Mouse (Mus musculus): ENCODE measurements around the gene Zcwpw1. TPM values are rescaled to one million over a fixed set of nuclear protein-coding genes. Genes with fewer than 3 reads are reported as not detected.

Gene Zcwpw1
- total and polyA plus RNA-seq, 2 experiments, result 1.7 to 3.3 TPM

DNA sequence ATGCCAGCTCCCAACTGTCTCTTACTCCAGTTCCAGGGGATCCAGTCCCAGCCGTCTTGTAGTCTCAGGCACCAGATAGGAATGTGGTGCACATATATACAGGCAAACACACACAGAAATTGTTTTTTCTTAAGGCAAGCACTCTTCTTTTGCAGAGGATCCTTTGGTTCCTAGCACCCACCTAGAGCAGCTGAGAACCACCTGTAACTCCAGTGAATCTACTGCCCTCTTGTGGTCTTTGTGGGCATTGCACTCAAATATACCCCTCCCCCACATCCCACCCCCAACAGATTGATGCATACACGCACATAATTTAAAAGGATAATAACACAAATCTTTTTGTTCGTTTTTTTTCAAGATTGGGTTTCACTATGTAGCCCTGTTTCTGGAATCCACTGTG lies 21.3 kb upstream of the Zcwpw1 start:
- Histone ChIP-seq H3K27ac (replicated peaks; ENCODE audit: insufficient read depth, low read depth, low read length) (no peak overlapping the region), H3K4me3 (ENCODE audit: insufficient read depth, low read depth, low read length) (no peak overlapping the region), H3K79me2 (ENCODE audit: control insufficient read depth, insufficient read depth, low read length) (no peaks in the 10 kb centered on the region), H3K4me1 (ENCODE audit: control insufficient read depth, insufficient read depth, low read length) (no peaks in the 10 kb centered on the region), H3K9ac (ENCODE audit: low read depth, low read length) (no peak overlapping the region), H3K27me3 (ENCODE audit: control insufficient read depth, insufficient read depth, low read length) (no peaks in the 10 kb centered on the region), H3K36me3 (ENCODE audit: control insufficient read depth, insufficient read depth, low read length) (no peaks in the 10 kb centered on the region)
- no peak for DNase-seq (ENCODE audit: extremely low read depth, low read depth, low spot score)
- WGBS, result 63% methylated on average over 3 of the region's 3 CpGs
- peak; percentile 11; the same call in 1 of the 2 replicates for TF ChIP-seq CTCF (IDR thresholded peaks at IDR 0.05; ENCODE audit: low read depth, low read length)
- TF ChIP-seq POLR2A (IDR thresholded peaks at IDR 0.05; ENCODE audit: extremely low read depth, insufficient read depth, low read length), result no peak

DNA sequence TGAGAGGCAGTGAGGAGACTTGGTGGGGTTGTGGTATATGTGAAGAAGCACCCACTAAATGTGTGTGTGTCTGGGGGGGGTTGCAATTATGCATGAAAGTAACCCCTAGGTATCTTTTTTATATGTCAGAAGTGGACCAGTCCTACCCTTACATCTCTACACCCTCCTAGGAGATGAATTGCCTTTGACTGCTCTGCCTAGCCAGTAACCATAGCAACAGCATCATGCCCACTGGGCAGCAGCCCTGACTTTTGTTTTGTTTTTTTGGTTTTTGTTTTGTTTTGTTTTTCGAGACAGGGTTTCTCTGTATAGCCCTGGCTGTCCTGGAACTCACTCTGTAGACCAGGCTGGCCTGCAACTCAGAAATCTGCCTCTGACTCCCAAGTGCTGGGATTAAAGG lies 19.1 kb upstream of the Zcwpw1 start:
- WGBS, result 86% methylated on average over 1 of the region's 1 CpGs
- Histone ChIP-seq H3K27ac (replicated peaks; ENCODE audit: insufficient read depth, low read depth, low read length) (no peak overlapping the region), H3K79me2 (ENCODE audit: control insufficient read depth, insufficient read depth, low read length) (no peaks in the 10 kb centered on the region), H3K27me3 (ENCODE audit: control insufficient read depth, insufficient read depth, low read length) (no peaks in the 10 kb centered on the region), H3K36me3 (ENCODE audit: control insufficient read depth, insufficient read depth, low read length) (no peaks in the 10 kb centered on the region), H3K9ac (ENCODE audit: low read depth, low read length) (no peak overlapping the region), H3K4me1 (ENCODE audit: control insufficient read depth, insufficient read depth, low read length) (no peaks in the 10 kb centered on the region), H3K4me3 (ENCODE audit: insufficient read depth, low read depth, low read length) (no peak overlapping the region)
- DNase-seq (ENCODE audit: extremely low read depth, low read depth, low spot score), result no peak
- TF ChIP-seq POLR2A (IDR thresholded peaks at IDR 0.05; ENCODE audit: extremely low read depth, insufficient read depth, low read length) (no peak), CTCF (IDR thresholded peaks at IDR 0.05; ENCODE audit: low read depth, low read length) (no peak)

DNA sequence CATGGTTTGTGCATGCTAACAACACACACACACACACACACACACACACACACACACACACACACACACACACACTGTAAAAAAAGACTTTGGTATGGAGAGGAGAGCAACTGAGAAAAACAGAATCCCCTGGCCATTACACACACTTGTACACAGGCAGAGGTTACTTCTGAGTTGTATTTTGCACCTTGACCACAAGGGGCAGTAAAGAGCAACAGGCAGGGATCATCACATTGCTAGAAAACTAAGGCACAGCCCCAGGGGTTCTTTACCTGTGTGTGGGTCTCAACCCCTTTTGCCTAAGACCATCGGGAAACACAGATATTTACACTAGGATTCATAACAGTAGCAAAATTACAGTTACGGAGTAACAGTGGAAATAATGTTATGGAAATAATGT lies 16.9 kb upstream of the Zcwpw1 start:
- no peak overlapping the region for H3K4me3 ChIP-seq (ENCODE audit: insufficient read depth, low read depth, low read length)
- no peaks in the 10 kb centered on the region for H3K79me2 ChIP-seq (ENCODE audit: control insufficient read depth, insufficient read depth, low read length)
- no peaks in the 10 kb centered on the region for H3K27me3 ChIP-seq (ENCODE audit: control insufficient read depth, insufficient read depth, low read length)
- H3K9ac ChIP-seq (ENCODE audit: low read depth, low read length), result no peak overlapping the region
- DNase-seq (ENCODE audit: extremely low read depth, low read depth, low spot score), result peak; percentile 36
- 41% methylated on average over 2 of the region's 2 CpGs for WGBS
- TF ChIP-seq CTCF (IDR thresholded peaks at IDR 0.05; ENCODE audit: low read depth, low read length), result peak; percentile 21; the same call in 1 of the 2 replicates
- no peak for TF ChIP-seq POLR2A (IDR thresholded peaks at IDR 0.05; ENCODE audit: extremely low read depth, insufficient read depth, low read length)
- no peaks in the 10 kb centered on the region for H3K36me3 ChIP-seq (ENCODE audit: control insufficient read depth, insufficient read depth, low read length)
- no peaks in the 10 kb centered on the region for H3K4me1 ChIP-seq (ENCODE audit: control insufficient read depth, insufficient read depth, low read length)
- no peak overlapping the region for H3K27ac ChIP-seq (replicated peaks; ENCODE audit: insufficient read depth, low read depth, low read length)

DNA sequence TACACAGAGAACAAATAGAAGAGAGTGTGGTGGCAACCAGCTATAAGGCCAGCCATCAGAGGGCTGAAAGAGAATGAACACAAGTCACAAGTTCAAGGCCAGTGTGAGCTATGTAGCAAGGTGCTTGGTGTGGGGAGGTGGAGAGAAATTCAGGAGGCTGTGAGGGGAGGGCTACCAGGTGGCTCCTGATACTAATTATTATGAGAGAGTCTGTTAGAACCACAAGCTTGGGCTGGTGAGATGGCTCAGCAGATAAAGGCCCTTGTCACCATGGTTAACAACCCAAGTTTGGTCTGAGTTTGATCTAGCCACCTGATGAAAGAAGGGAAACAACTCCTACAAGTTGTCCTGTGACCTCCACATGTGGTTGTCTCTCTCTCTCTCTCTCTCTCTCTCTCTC lies 14.8 kb upstream of the Zcwpw1 start:
- TF ChIP-seq POLR2A (IDR thresholded peaks at IDR 0.05; ENCODE audit: extremely low read depth, insufficient read depth, low read length), result no peak
- no peak for TF ChIP-seq CTCF (IDR thresholded peaks at IDR 0.05; ENCODE audit: low read depth, low read length)

DNA sequence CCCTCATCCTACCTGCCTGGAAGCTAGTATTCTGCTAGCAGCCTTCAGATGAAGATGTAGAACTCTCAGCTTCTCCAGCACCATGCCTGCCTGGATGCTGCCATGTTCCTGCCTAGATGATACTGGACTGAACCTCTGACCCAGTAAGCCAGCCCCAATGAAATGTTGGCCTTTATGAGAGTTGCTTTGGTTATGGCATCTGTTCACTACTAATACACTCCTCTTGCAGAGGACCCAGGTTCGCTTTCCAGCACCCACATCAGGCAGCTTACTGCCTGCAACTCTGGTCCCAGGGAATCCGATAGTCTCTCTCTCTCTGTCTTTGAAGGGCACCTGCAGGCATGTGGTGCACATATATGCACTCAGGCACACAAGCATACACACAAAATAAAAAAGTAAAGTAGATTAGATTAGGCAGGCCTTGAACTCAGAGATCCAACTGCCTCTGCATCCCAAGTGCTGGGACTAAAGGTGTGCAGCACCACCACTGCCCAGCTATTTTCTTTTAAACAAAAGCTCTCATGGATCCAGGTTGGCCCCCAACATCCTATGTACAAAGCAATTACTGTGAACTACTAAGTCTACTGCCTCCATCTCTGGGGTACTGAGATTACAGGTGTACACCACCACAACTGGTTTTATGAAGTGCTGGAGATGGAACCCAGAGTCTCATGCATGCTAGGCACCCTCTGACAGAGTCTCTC lies 11.9 kb upstream of the Zcwpw1 start:
- Histone ChIP-seq H3K27ac (replicated peaks; ENCODE audit: insufficient read depth, low read depth, low read length) (no peak overlapping the region), H3K9ac (ENCODE audit: low read depth, low read length) (no peak overlapping the region), H3K4me1 (ENCODE audit: control insufficient read depth, insufficient read depth, low read length) (peaks cover 9% of the 10 kb centered on the region)

More for the DNA sequence above, 14.8 kb upstream of the Zcwpw1 start:
- Histone ChIP-seq H3K36me3 (ENCODE audit: control insufficient read depth, insufficient read depth, low read length) (no peaks in the 10 kb centered on the region), H3K27me3 (ENCODE audit: control insufficient read depth, insufficient read depth, low read length) (no peaks in the 10 kb centered on the region), H3K9ac (ENCODE audit: low read depth, low read length) (no peak overlapping the region), H3K79me2 (ENCODE audit: control insufficient read depth, insufficient read depth, low read length) (no peaks in the 10 kb centered on the region), H3K27ac (replicated peaks; ENCODE audit: insufficient read depth, low read depth, low read length) (no peak overlapping the region), H3K4me3 (ENCODE audit: insufficient read depth, low read depth, low read length) (no peak overlapping the region), H3K4me1 (ENCODE audit: control insufficient read depth, insufficient read depth, low read length) (no peaks in the 10 kb centered on the region)
- no peak for DNase-seq (ENCODE audit: extremely low read depth, low read depth, low spot score)

DNA sequence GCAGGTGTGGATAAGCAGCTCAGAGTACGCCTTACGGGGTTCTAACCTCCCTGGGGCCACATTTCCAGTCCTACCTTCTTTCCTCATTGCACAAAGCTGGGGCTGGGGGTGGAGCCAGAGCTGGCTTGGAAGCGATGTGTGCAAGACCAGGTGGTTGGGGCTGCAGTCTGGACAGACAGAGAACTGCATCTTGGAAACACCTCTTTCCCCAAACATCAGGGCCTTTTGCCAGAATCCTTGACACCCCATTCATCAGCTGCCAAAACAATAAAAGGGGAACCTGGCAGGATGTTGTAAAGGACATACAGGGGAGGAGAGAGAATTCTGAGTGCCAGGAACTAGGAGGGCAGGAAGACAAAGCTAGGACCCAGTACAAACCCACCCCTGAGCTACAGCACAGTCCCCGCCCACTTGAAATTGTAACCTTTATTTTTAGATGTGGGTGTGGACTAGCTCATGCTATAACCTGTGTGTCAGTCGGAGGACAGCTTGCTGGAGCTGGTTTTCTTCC lies 11.1 kb upstream of the Zcwpw1 start:
- no peak for TF ChIP-seq POLR2A (IDR thresholded peaks at IDR 0.05; ENCODE audit: extremely low read depth, insufficient read depth, low read length)
- no peak for TF ChIP-seq CTCF (IDR thresholded peaks at IDR 0.05; ENCODE audit: low read depth, low read length)

More for the DNA sequence above, 11.9 kb upstream of the Zcwpw1 start:
- 94% methylated on average over 2 of the region's 2 CpGs for WGBS
- Histone ChIP-seq H3K36me3 (ENCODE audit: control insufficient read depth, insufficient read depth, low read length) (peaks cover 5% of the 10 kb centered on the region; the same call in 1 of the 2 replicates), H3K79me2 (ENCODE audit: control insufficient read depth, insufficient read depth, low read length) (no peaks in the 10 kb centered on the region), H3K27me3 (ENCODE audit: control insufficient read depth, insufficient read depth, low read length) (no peaks in the 10 kb centered on the region), H3K4me3 (ENCODE audit: insufficient read depth, low read depth, low read length) (no peak overlapping the region)
- no peak for DNase-seq (ENCODE audit: extremely low read depth, low read depth, low spot score)
- TF ChIP-seq CTCF (IDR thresholded peaks at IDR 0.05; ENCODE audit: low read depth, low read length) (no peak), POLR2A (IDR thresholded peaks at IDR 0.05; ENCODE audit: extremely low read depth, insufficient read depth, low read length) (no peak)

More for the DNA sequence above, 11.1 kb upstream of the Zcwpw1 start:
- peaks cover 6% of the 10 kb centered on the region; the same call in 1 of the 2 replicates for H3K36me3 ChIP-seq (ENCODE audit: control insufficient read depth, insufficient read depth, low read length)
- DNase-seq (ENCODE audit: extremely low read depth, low read depth, low spot score), result no peak
- no peak overlapping the region for H3K4me3 ChIP-seq (ENCODE audit: insufficient read depth, low read depth, low read length)
- H3K27ac ChIP-seq (replicated peaks; ENCODE audit: insufficient read depth, low read depth, low read length), result no peak overlapping the region
- WGBS, result 54% methylated on average over 5 of the region's 5 CpGs
- H3K79me2 ChIP-seq (ENCODE audit: control insufficient read depth, insufficient read depth, low read length), result no peaks in the 10 kb centered on the region
- no peak overlapping the region for H3K9ac ChIP-seq (ENCODE audit: low read depth, low read length)
- H3K27me3 ChIP-seq (ENCODE audit: control insufficient read depth, insufficient read depth, low read length), result no peaks in the 10 kb centered on the region
- peaks cover 9% of the 10 kb centered on the region for H3K4me1 ChIP-seq (ENCODE audit: control insufficient read depth, insufficient read depth, low read length)
